Mouse (Mus musculus) brain, embryonic 14.5 days (tissue): ENCODE results near the gene Slc39a9.

Source experiments
- CTCF ChIP-seq: fragments of 200-500 bp; IDR thresholded peaks from 2 replicates; pipeline ENCODE4 v1.5.1; 2012; ENCODE audit warnings: inconsistent platforms, mild to moderate bottlenecking, moderate library complexity, borderline replicate concordance; ENCODE audit not compliant: insufficient read depth, insufficient read length; ENCODE audit errors: extremely low read depth
- POLR2A ChIP-seq: fragments of 200-500 bp; IDR thresholded peaks from 2 replicates; pipeline ENCODE4 v1.6.1; 2012; ENCODE audit warnings: mild to moderate bottlenecking, inconsistent platforms, borderline replicate concordance; ENCODE audit not compliant: poor library complexity, insufficient read depth, insufficient read length, severe bottlenecking; ENCODE audit errors: extremely low read depth

- TF ChIP-seq CTCF, result no peak
- TF ChIP-seq POLR2A, result no peak
These were observed 45.4 kb upstream of the Slc39a9 start for GRCm38 (mm10) chr12:80598236-80598635.
